Mouse (Mus musculus): ENCODE data around the gene Znhit3.

The Znhit3 gene

GRCm38 (mm10) chr11:84916053-84916702 is at the start of gene Znhit3:
Gene Znhit3, minus strand, starts transcription at chr11:84916366.
- peak; percentile 86 to 88 for DNase-seq

GRCm38 (mm10) chr11:84963556-84963955 is 47.4 kb upstream of the Znhit3 start:
- no peak for DNase-seq

- DNase-seq = peak in 1 of 2 experiments; percentile 34
These were observed 46.4 kb upstream of the Znhit3 start for GRCm38 (mm10) chr11:84962536-84962935.

- peak in 1 of 2 experiments; percentile 31 for DNase-seq
These were observed 45.4 kb upstream of the Znhit3 start for GRCm38 (mm10) chr11:84961571-84961970.

- peak; percentile 84 to 96 for DNase-seq
These were observed 44.6 kb upstream of the Znhit3 start for GRCm38 (mm10) chr11:84960780-84961179.

GRCm38 (mm10) chr11:84960291-84960690 is 44.1 kb upstream of the Znhit3 start:
- peak in 1 of 2 experiments; percentile 54 for DNase-seq

GRCm38 (mm10) chr11:84959701-84960181 is 43.6 kb upstream of the Znhit3 start:
- peak; percentile 76 to 80 for DNase-seq

GRCm38 (mm10) chr11:84959181-84959580 is 43.0 kb upstream of the Znhit3 start:
- DNase-seq = peak in 1 of 2 experiments; percentile 43

GRCm38 (mm10) chr11:84958271-84958630 is 42.1 kb upstream of the Znhit3 start:
- no peak for DNase-seq

GRCm38 (mm10) chr11:84957591-84958270 is 41.6 kb upstream of the Znhit3 start, which contains the start of gene Car4:
Gene Car4, plus strand, starts transcription at chr11:84957786.
- peak; percentile 81 to 82 for DNase-seq

- no peak for DNase-seq
These were observed 41.0 kb upstream of the Znhit3 start for GRCm38 (mm10) chr11:84957171-84957570.

- DNase-seq = no peak
These were observed 40.2 kb upstream of the Znhit3 start for GRCm38 (mm10) chr11:84956400-84956799.

- no peak for DNase-seq
These were observed 36.4 kb upstream of the Znhit3 start for GRCm38 (mm10) chr11:84952611-84953010.

- DNase-seq = no peak
These were observed 32.4 kb upstream of the Znhit3 start for GRCm38 (mm10) chr11:84948526-84948925.

- no peak for DNase-seq
These were observed 31.9 kb upstream of the Znhit3 start for GRCm38 (mm10) chr11:84948114-84948513.

- no peak for DNase-seq
These were observed 31.0 kb upstream of the Znhit3 start for GRCm38 (mm10) chr11:84947206-84947605.

- DNase-seq = no peak
These were observed 29.7 kb upstream of the Znhit3 start for GRCm38 (mm10) chr11:84945841-84946240.

GRCm38 (mm10) chr11:84944639-84945435 is 28.7 kb upstream of the Znhit3 start:
- no peak for DNase-seq

- peak in 1 of 2 experiments; percentile 12 for DNase-seq
These were observed 27.8 kb upstream of the Znhit3 start for GRCm38 (mm10) chr11:84943948-84944347.

GRCm38 (mm10) chr11:84940140-84940539 is 24.0 kb upstream of the Znhit3 start:
- DNase-seq = no peak

GRCm38 (mm10) chr11:84939508-84940053 is 23.4 kb upstream of the Znhit3 start:
- no peak for DNase-seq

GRCm38 (mm10) chr11:84932261-84932660 is 16.1 kb upstream of the Znhit3 start:
- DNase-seq = no peak

- DNase-seq = no peak
These were observed 4.8 kb upstream of the Znhit3 start for GRCm38 (mm10) chr11:84920981-84921380.
